Mouse (Mus musculus) ES-CJ7 (cell line): ENCODE measurements around the gene Mrps24.

Experiments
- DNase-seq: peaks from one replicate; pipeline ENCODE4 v3.0.0; 2011; ENCODE audit warnings: low read depth, low spot score

Mrps24 gene

DNA sequence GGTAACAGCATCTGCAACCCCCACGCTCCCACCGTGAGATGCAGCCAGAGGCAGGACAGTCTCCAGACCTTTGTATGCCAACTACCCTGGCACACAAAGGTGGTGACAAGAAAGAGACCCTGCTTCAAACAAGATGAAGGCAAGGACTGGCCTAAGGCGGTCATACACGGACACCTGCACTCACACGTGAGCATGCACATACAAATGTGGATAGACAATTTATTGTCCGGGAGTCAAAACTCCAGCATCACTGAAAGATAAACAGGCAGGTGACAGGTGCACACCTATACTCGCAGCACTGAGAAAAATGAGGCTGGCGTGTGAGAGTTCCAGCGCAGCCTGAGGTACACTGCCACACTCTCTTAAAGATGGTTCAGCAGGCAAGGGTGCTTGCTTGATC, 9.5 kb downstream of the Mrps24 start:
- no peak for DNase-seq

DNA sequence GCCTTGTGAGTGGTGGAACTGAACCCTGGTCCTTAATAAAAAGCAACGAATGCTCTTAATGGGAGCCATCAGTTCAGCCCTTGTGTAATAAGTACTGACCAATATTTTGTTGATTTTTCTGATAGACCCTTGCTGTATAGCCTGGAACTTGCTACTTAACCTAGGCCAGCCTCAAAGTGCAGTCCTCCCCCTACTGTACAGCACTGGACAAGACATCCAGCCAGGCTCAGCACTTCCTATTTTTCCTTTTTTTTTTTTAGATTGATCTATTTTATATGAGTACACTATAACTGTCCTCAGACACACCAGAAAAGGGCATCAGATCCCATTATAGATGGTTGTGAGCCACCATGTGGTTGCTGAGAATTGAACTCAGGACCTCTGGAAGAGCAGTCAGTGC, 12.1 kb downstream of the Mrps24 start:
- DNase-seq, result peak; percentile 19

DNA sequence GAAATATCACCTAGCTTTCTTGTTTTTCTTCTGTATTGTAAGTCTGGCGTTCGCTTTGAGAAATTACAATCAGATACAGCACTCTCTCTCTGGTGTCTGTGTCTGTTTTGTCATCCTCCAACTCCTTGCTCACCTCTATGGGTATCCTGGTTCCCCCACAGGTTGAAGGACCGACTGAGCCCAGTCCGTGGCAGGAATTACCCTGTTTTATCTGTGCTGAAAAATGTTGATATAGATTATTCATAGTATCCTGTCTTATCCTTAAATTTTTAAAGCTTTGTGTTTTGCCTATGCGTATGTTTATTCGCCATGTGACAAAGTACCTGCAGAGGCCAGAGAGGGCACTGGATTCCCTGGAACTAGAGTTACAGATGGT, 12.5 kb downstream of the Mrps24 start:
- DNase-seq, result no peak

DNA sequence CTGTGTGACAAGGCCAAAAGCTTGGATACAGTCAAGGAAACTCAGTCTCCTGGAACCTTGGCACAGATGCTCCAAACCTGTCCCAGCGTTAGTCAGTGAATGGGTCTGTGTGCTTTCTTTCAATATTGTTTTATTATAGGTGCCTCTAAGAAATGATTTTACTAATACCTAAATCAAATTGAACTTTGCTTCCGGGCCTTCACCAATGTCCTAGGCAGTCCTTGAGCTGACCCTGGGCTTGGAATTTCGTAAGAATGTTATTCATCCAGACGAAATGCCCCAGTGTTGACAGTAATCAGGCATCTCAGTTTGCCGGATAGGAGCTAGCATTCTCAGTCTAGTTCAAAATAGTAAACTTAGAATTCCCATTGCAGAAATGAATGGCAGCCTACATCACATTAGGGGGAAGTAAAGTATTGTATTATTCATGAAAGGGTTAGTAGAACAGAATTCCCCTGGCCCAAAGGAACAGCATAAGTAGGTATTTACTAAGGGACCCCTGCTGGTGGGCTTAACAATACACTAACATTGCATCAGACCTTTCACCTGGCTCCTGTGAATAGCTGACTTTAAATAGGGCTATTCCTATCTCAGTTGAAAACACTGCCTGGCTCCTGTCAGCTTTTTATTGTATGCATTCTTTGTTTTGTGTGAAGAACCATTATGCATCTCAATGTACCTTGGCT, 13.1 kb downstream of the Mrps24 start:
- DNase-seq, result peak; percentile 77

DNA sequence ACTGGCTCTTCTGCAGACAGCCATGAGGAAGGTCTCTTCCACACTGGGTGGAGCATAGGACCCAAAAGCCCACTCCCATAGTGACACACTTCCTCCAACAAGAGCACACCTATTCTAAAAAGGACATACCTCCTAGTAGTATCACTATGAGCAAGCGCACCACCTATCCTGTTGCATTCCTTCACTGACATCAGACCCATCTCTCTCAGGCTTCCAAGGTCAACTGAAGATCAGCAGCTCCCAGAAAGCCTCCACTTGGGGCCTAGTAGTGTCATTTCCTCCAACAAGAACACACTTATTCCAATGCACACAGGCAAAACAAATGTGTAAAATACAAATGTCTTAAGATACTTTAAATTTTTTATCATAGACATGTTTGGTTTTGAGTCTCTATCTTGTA, 13.7 kb downstream of the Mrps24 start:
- peak; percentile 56 for DNase-seq

DNA sequence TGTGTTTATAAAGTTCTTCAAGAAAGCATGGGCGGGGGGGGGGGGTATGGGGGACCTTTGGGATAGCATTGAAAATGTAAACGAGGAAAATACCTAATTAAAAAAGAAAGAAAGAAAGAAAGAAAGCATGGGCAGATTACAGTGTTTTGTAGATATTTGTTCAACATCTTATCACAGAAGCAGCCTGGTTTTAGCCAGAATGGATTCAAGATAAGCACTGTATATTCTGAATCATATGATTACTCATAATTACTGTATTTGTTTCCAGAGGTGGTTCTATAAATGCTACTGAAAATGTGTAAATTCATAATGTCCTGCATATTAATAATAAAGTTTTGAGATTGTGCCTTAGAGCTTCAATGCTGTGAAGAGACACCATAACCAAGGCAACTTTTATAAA, 14.2 kb downstream of the Mrps24 start:
- DNase-seq, result no peak

DNA sequence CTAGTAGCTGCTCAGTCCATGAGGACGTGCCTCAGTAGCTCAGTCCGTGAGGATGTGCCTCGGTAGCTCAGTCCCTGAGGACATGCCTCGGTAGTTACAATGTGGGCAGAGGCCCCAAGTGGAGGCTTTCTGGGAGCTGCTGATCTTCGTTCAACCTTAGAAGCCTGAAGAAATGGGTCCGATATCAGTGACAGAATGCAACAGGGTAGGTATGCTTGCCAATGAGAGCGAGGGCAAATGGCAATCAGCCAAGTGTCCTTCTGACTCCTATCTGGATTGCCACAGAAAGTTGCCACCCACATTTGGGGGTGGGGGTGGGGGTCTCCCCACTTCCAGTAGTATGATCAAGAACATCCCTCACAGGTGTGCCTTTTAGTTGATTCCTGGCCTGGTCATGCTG, 14.7 kb downstream of the Mrps24 start:
- DNase-seq, result peak; percentile 3

DNA sequence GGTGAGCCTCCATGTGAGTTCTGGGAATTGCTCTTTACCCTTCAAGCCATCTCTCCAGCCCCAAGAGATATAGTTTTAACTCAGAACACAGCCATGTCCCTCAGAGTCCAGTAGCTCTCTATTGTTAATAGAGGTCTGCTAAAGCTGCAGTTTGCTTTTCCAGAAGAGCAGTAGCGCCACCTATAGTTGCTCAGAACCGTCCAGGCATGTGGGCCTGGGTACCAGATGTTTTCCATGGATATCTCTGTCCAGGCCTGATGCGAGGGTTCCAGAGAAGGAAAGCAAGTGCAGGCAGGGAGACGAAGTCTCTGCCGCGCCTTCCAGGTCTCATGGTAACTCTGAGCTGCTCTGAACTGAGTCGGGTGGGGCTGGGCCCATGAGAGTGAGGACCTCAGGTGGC, 23.7 kb downstream of the Mrps24 start:
- DNase-seq, result peak; percentile 75

DNA sequence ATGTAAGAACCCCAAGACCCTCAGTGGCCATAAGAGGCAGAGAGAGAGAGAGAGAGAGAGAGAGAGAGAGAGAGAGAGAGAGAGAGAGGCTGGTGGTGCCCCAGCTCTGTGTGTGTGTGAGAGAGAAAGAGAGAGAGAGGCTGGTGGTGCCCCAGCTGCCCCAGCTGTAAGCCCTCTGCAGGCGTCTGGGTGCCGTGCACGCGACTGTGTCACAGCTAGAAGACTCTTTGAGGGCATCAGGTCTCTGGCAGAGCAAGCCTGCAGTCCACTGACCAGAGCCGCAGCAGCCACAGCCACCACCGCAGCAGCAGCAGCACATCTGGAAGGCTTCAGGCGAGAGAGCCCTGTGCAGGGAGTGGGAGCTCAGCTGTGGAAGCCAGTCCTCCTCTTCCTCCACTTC, 31.2 kb downstream of the Mrps24 start:
- no peak for DNase-seq

DNA sequence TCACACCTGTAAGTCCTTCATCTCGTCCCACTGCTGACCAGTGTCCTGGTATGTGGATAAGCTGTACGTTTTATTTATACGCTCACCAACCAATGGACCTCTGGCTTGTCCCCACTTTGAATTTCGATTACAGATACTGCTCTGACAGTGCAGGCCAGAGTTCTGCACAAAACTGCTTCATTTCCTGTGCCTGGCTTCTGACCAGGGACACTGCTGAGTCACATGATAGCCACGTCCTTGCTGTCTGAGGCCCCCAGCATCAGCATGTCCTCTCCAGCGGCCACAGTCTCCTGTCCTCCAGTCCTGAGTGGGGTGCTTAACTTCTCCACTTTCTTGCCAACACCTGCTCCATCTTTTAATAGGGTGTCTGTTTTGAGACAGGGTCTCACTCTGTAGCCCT, 32.9 kb downstream of the Mrps24 start:
- no peak for DNase-seq
